Mouse (Mus musculus): ENCODE measurements around the gene Bmp2k. TPM values are rescaled to one million over a fixed set of nuclear protein-coding genes. Genes with fewer than 3 reads are reported as not detected.

Bmp2k gene
- polyA plus RNA-seq, 1 experiment from 2014 or later = 15.2 TPM

- Histone ChIP-seq H3K4me2 (ENCODE audit: low read depth, low read length) (no peak overlapping the region), H3K9me3 (ENCODE audit: low read length) (no peaks in the 10 kb centered on the region), H3K9ac (replicated peaks) (no peak overlapping the region), H3K4me1 (ENCODE audit: insufficient read depth) (no peaks in the 10 kb centered on the region), H3K27me3 (ENCODE audit: insufficient read depth, low read length) (no peaks in the 10 kb centered on the region), H3K36me3 (replicated peaks; ENCODE audit: insufficient read depth, low read length) (peaks cover 80% of the 10 kb centered on the region), H3K4me3 (ENCODE audit: low read depth, low read length) (no peak overlapping the region), H3K27ac (ENCODE audit: low read depth) (no peak overlapping the region)
- WGBS (ENCODE audit: insufficient replicate concordance) = 82% methylated on average over 5 of the region's 5 CpGs
- TF ChIP-seq CTCF (IDR thresholded peaks at IDR 0.05; ENCODE audit: low read depth) (no peak), EP300 (IDR thresholded peaks at IDR 0.05; ENCODE audit: low read depth) (no peak)
- DNase-seq (no peak), ATAC-seq (no peak)
Measured at GRCm38 (mm10) chr5:97054166-97054565, 56.7 kb downstream of the Bmp2k start.

GRCm38 (mm10) chr5:97054801-97055200, 57.3 kb downstream of the Bmp2k start:
- no peak for DNase-seq
- no peak overlapping the region for H3K4me2 ChIP-seq (ENCODE audit: low read depth, low read length)
- TF ChIP-seq EP300 (IDR thresholded peaks at IDR 0.05; ENCODE audit: low read depth) = no peak
- TF ChIP-seq CTCF (IDR thresholded peaks at IDR 0.05; ENCODE audit: low read depth) = no peak
- H3K4me3 ChIP-seq (ENCODE audit: low read depth, low read length) = no peak overlapping the region
- H3K9me3 ChIP-seq (ENCODE audit: low read length) = no peaks in the 10 kb centered on the region
- no peaks in the 10 kb centered on the region for H3K4me1 ChIP-seq (ENCODE audit: insufficient read depth)
- H3K36me3 ChIP-seq (replicated peaks; ENCODE audit: insufficient read depth, low read length) = peaks cover 75% of the 10 kb centered on the region
- ATAC-seq = no peak
- H3K9ac ChIP-seq (replicated peaks) = no peak overlapping the region
- 87% methylated on average over 10 of the region's 10 CpGs for WGBS (ENCODE audit: insufficient replicate concordance)
- H3K27me3 ChIP-seq (ENCODE audit: insufficient read depth, low read length) = no peaks in the 10 kb centered on the region
- no peak overlapping the region for H3K27ac ChIP-seq (ENCODE audit: low read depth)

- TF ChIP-seq EP300 (IDR thresholded peaks at IDR 0.05; ENCODE audit: low read depth) = 0 out of 2 replicates have a peak, but pooled peaks have one; percentile 31
- peak; percentile 83 for TF ChIP-seq CTCF (IDR thresholded peaks at IDR 0.05; ENCODE audit: low read depth)
- WGBS (ENCODE audit: insufficient replicate concordance) = 2% methylated on average over 1 of the region's 1 CpGs
- DNase-seq (no peak), ATAC-seq (no peak)
- Histone ChIP-seq H3K27me3 (ENCODE audit: insufficient read depth, low read length) (no peaks in the 10 kb centered on the region), H3K9ac (replicated peaks) (no peak overlapping the region), H3K36me3 (replicated peaks; ENCODE audit: insufficient read depth, low read length) (peaks cover 76% of the 10 kb centered on the region), H3K4me1 (ENCODE audit: insufficient read depth) (no peaks in the 10 kb centered on the region), H3K9me3 (ENCODE audit: low read length) (no peaks in the 10 kb centered on the region), H3K4me3 (ENCODE audit: low read depth, low read length) (no peak overlapping the region), H3K4me2 (ENCODE audit: low read depth, low read length) (no peak overlapping the region), H3K27ac (ENCODE audit: low read depth) (no peak overlapping the region)
Measured at GRCm38 (mm10) chr5:97055511-97056068, 58.1 kb downstream of the Bmp2k start.

- Histone ChIP-seq H3K4me3 (ENCODE audit: low read depth, low read length) (no peak overlapping the region), H3K9me3 (ENCODE audit: low read length) (no peaks in the 10 kb centered on the region), H3K27ac (ENCODE audit: low read depth) (no peak overlapping the region), H3K4me2 (ENCODE audit: low read depth, low read length) (no peak overlapping the region), H3K27me3 (ENCODE audit: insufficient read depth, low read length) (no peaks in the 10 kb centered on the region), H3K4me1 (ENCODE audit: insufficient read depth) (no peaks in the 10 kb centered on the region), H3K9ac (replicated peaks) (no peak overlapping the region), H3K36me3 (replicated peaks; ENCODE audit: insufficient read depth, low read length) (peaks cover 82% of the 10 kb centered on the region)
- ATAC-seq (no peak), DNase-seq (no peak)
- no peak for TF ChIP-seq EP300 (IDR thresholded peaks at IDR 0.05; ENCODE audit: low read depth)
- no peak for TF ChIP-seq CTCF (IDR thresholded peaks at IDR 0.05; ENCODE audit: low read depth)
- WGBS (ENCODE audit: insufficient replicate concordance) = 88% methylated on average over 3 of the region's 3 CpGs
Measured at GRCm38 (mm10) chr5:97056359-97056758, 58.9 kb downstream of the Bmp2k start.

- DNase-seq (no peak), ATAC-seq (no peak)
- TF ChIP-seq CTCF (IDR thresholded peaks at IDR 0.05; ENCODE audit: low read depth) = no peak
- TF ChIP-seq EP300 (IDR thresholded peaks at IDR 0.05; ENCODE audit: low read depth) = no peak
- Histone ChIP-seq H3K4me2 (ENCODE audit: low read depth, low read length) (no peak overlapping the region), H3K27me3 (ENCODE audit: insufficient read depth, low read length) (no peaks in the 10 kb centered on the region), H3K9ac (replicated peaks) (no peak overlapping the region), H3K9me3 (ENCODE audit: low read length) (no peaks in the 10 kb centered on the region), H3K4me1 (ENCODE audit: insufficient read depth) (no peaks in the 10 kb centered on the region), H3K27ac (ENCODE audit: low read depth) (no peak overlapping the region), H3K4me3 (ENCODE audit: low read depth, low read length) (no peak overlapping the region), H3K36me3 (replicated peaks; ENCODE audit: insufficient read depth, low read length) (peaks cover 80% of the 10 kb centered on the region)
- WGBS (ENCODE audit: insufficient replicate concordance) = 87% methylated on average over 12 of the region's 12 CpGs
Measured at GRCm38 (mm10) chr5:97056791-97057450, 59.4 kb downstream of the Bmp2k start.

GRCm38 (mm10) chr5:97060864-97061263, 63.4 kb downstream of the Bmp2k start:
- Histone ChIP-seq H3K27me3 (ENCODE audit: insufficient read depth, low read length) (no peaks in the 10 kb centered on the region), H3K36me3 (replicated peaks; ENCODE audit: insufficient read depth, low read length) (peaks cover 86% of the 10 kb centered on the region), H3K4me1 (ENCODE audit: insufficient read depth) (no peaks in the 10 kb centered on the region), H3K4me3 (ENCODE audit: low read depth, low read length) (no peak overlapping the region), H3K9ac (replicated peaks) (no peak overlapping the region), H3K4me2 (ENCODE audit: low read depth, low read length) (no peak overlapping the region), H3K9me3 (ENCODE audit: low read length) (no peaks in the 10 kb centered on the region), H3K27ac (ENCODE audit: low read depth) (no peak overlapping the region)
- ATAC-seq = no peak
- WGBS (ENCODE audit: insufficient replicate concordance) = 83% methylated on average over 3 of the region's 3 CpGs
- DNase-seq = no peak
- TF ChIP-seq EP300 (IDR thresholded peaks at IDR 0.05; ENCODE audit: low read depth) (no peak), CTCF (IDR thresholded peaks at IDR 0.05; ENCODE audit: low read depth) (no peak)
